Mouse (Mus musculus) left cerebral cortex, postnatal 36 days (tissue): ENCODE data around the gene Mid1. TPM values are rescaled to one million over a fixed set of nuclear protein-coding genes. Genes with fewer than 3 reads are reported as not detected.
"Not testable (repeated sequence)": the region's sequence is repeated elsewhere in the genome, so short reads cannot be mapped to it uniquely, and the experiment has no call there.

Source experiments
- DNase-seq, 2 experiments: peaks; one replicate each; pipeline ENCODE4 v3.0.0; 2021 to 2022; ENCODE audit warnings: low spot score in 2 of 2, mixed read lengths in 1 of 2
- intact Hi-C: fragments of 180-260 bp; cut with DNase I; formaldehyde crosslinking; loops from one replicate; pipeline ENCODE4 v1.15.1; 2025
- total RNA-seq, 2 experiments: library from RNA; stranded (reverse); gene quantifications; 2 replicates each; pipeline ENCODE4 v1.2.3; 2021

Gene Mid1
- total RNA-seq, 2 experiments from 2014 or later: 12.8 to 23.1 TPM

DNA sequence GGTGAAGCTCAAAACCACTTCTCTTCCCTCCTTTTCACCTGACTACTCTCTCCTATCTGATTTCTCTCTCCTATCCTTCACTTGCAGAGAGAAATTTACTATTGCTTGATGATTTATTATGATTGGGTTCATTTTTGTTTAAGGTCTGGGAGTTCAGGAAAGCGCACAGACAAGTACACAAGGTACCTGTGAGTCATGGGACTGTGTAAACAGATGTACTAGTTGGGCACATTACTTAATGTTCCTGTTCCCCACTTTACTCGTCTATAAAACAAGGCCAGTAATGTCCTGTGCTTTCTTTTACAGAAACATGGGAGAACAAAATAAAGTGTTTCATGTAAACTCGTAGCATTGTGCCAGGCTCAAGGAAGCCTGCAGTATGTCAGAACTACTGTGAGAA, 248.2 kb downstream of the Mid1 start:
- intact Hi-C loops: no loop called here
- DNase-seq: no peak

- intact Hi-C loops: no loop called here
- no peak for DNase-seq
Observed at GRCm38 (mm10) chrX:169937119-169937719, 252.2 kb downstream of the Mid1 start.

DNA sequence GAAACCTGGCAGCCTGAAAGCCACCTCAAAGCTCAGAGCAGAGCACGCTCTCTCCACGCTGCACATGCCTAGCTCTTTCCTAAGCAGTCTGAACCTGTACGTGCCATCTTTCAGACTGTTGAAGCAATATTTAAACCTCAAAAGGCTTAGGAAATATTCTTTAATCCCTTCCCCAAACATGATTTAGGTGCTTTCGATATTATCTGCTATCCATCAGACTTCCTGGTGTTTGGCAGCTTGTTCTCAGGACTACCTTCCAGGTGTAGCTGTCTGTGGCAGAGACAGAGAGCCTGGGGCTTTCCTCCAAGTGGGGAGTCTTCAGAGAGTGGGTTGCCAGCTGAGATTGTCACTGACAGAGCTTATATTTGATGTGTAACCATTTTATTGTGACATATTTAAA, 255.5 kb downstream of the Mid1 start:
- no peak for DNase-seq
- intact Hi-C loops: no loop called here

DNA sequence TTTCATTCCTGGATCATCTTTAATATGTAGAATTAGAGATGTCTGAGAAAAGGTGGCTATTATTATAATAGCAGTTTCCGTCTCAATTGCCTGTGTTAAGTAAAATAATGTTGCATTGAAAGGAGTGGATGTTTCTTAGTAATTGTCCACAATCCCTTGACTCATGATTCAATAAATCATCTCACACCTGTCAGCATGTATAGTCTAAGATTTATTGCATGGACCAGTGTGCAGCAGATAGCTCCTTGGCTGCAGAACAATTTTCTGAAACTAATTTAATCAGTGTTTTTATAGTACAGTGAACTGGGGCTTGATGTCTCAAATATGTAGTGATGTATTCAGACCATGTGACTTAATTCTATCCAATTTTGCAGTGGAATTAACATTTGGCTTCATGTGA, 265.6 kb downstream of the Mid1 start:
- intact Hi-C loops: no loop called here
- no peak for DNase-seq

- intact Hi-C loops: no loop called here
Observed at GRCm38 (mm10) chrX:169969337-169969736, 284.3 kb downstream of the Mid1 start.

DNA sequence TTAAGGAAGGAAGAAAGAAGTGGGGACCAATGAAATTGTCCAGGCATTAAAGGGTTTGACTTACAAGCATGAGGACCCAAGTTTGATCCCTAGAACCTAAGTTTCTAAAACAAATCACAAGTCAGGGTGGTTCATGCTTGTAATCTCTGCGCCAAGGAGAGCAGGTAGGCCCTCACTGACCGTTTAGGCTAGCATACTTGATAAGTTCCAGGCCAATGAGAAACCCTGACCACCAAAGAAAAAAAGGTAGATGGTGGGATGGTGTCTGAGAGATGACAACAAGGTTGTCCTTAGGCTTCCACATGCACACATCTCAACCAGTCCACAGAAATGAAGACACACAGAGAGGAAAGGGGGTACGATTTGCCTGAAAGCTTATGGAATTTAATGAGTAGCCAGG, 284.8 kb downstream of the Mid1 start:
- intact Hi-C loops, DNase-seq: not testable (repeated sequence)

More at GRCm38 (mm10) chrX:169969337-169969736, 284.3 kb downstream of the Mid1 start:
- no peak for DNase-seq

GRCm38 (mm10) chrX:169970546-169970945, 285.5 kb downstream of the Mid1 start:
- DNase-seq, intact Hi-C loops: not testable (repeated sequence)

GRCm38 (mm10) chrX:169971562-169971961, 286.6 kb downstream of the Mid1 start:
- DNase-seq, intact Hi-C loops: not testable (repeated sequence)

DNA sequence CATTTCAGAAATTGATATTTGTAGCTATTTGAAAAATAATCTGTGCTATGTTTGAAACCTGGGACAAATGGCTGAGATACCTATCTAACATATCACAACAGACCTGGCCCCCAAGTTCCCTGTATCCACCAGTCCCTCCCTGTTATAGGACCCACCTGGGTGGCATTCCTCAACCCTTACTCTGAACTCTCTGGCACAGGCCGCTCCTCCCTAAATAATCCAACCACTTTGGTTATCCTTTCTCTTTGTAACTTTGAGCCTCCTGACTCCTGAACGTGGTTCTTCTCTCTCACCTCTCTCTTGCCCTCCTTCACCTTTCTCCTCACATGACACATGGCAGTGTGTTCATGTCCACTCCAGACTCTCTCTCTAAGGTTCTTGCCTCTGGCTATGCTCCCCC, 287.1 kb downstream of the Mid1 start:
- DNase-seq, intact Hi-C loops: not testable (repeated sequence)

DNA sequence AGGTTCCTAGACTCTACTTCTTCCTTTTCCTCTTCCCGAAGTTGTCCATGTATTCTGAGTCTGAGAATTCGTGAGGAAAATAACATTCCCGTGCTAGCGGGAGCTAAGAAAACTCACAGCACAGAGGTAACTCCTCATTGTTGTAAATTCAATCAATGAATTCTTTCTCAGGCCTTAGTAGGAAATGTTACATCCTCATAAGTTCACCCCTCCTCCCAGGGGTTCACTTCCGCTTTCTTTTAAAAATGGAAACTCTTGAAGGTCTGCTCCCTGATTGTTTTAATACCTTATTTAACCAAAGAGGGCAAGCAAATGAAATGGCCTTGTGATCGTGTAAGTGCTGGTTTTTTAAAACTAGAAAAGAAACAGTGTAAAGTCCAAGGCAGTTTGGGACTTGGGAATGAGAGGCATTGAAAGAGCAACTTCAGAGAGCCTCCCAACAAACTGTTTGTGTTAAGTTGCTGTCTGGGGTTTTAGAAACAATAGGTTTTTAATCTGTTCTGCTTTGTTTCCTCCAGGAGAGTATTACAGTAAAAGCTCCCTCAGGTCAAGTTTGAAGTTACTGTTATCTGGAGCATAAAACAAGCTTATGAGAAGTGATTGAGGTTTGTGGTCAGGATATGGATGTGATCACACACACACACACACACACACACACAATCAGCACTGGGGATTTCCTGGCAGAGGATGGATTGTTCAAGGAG, 287.9 kb downstream of the Mid1 start:
- DNase-seq, intact Hi-C loops: not testable (repeated sequence)

GRCm38 (mm10) chrX:169973806-169974205, 288.8 kb downstream of the Mid1 start:
- intact Hi-C loops, DNase-seq: not testable (repeated sequence)

GRCm38 (mm10) chrX:169974456-169974855, 289.5 kb downstream of the Mid1 start:
- intact Hi-C loops, DNase-seq: not testable (repeated sequence)

- intact Hi-C loops: not testable (repeated sequence)
Observed at GRCm38 (mm10) chrX:169974974-169975373, 290.0 kb downstream of the Mid1 start.

DNA sequence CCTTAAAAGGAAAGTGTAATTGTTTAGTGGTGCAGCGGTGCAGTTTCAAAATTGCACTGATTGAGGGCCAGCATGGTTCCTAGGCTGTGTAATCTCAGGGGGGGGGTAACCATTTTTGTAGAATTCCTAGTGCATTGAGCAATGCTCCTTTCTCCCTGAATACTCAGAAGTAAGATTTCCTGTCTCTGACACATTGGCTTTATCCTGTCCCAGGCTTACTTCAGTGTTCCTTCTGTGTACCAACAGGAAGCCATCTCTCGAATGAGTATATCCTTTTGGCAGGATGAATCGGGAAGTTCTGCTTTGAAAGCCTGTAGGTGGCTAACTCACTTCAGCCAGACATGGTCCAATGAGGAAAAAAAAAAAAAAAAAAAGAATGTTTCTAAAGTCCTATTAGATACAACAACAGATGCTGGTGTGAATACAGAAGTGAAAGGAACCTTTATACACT, 290.7 kb downstream of the Mid1 start:
- DNase-seq, intact Hi-C loops: not testable (repeated sequence)

More at GRCm38 (mm10) chrX:169974974-169975373, 290.0 kb downstream of the Mid1 start:
- not testable (repeated sequence) for DNase-seq

DNA sequence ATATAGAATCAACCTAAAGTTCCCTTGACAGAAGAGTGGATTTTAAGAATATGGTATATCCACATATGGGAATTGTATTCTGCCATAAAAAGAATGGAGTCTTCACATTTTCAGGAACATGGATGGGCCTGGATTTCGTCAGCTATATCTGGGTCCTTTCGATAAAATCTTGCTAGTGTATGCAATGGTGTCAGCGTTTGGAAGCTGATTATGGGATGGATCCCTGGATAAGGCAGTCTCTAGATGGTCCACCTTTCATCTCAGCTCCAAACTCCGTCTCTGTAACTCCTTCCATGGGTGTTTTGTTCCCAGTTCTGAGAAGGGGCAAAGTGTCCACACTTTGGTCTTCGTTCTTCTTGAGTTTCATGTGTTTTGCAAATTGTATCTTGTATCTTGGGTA, 291.3 kb downstream of the Mid1 start:
- intact Hi-C loops, DNase-seq: not testable (repeated sequence)

DNA sequence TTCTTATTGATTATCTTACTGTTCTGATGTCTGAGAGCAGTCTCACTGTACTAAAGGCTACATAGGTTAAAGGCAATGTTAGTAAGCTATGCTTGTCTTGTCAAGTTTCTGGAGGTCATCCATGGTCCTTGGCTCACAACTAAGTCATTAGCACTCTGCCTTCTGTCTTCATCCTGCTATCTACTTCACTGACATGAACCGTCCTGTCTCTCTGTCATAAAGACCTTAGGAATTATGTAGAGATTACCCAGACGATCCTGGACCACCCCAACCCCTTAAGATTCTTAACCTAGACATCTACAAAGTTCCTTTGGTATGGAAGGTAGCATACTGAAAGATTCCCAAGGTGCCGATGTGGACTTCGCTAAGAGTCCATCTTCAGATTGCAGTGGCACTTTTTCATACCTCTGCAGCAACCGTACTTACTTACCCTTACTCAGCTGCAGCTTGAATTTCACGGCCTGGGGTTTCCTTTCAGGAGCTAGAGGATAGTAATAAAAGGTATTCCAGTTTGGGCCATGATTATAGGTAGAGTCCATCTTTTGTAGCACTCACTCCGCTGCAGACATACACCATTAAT, 292.9 kb downstream of the Mid1 start:
- DNase-seq, intact Hi-C loops: not testable (repeated sequence)

- intact Hi-C loops: not testable (repeated sequence)
Observed at GRCm38 (mm10) chrX:169978436-169979381, 293.7 kb downstream of the Mid1 start.

DNA sequence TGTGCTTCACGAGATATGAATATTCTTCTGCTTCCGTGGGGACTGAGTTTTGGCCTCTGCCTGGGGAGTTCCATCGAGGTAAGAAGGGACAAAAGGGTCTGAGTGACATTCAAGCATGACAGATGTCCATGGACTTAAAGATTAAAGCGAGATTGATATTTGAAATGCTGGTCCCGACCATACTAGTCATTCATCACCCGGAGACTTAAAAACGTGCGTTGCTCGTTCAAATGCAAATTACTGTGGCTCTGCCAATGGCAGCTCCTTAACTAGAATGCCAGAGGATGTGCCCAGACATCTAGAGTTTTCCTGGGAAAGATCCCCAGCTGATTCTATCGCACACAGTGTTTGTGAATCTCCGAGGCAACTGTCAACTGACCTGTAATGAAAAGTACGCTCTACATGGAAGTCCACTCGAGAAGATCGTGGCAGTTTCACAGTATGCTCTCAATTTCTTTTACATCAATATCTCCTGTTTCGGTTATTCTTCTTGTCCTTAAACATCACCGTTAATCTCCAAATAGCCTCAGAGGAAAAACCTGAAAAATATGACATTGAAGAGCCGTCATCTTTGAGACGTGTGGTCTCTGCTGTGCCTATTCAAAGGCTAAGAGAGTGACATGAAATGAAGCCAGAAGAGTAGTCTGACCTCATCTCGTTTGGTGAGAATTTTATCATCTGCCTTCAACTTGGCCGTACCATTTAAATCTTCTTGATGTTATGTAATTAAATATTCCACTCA, 294.6 kb downstream of the Mid1 start:
- intact Hi-C loops: loop anchor here (5.0 kb wide), 2 partner anchors 182 to 647 kb away; no protein-coding TSS in a partner anchor
- DNase-seq: peak in 1 of 2 experiments; percentile 61

More at GRCm38 (mm10) chrX:169978436-169979381, 293.7 kb downstream of the Mid1 start:
- peak in 1 of 2 experiments; percentile 73 for DNase-seq

GRCm38 (mm10) chrX:169980203-169980556, 295.2 kb downstream of the Mid1 start:
- intact Hi-C loops: loop anchor here (5.0 kb wide), 2 partner anchors 183 to 648 kb away; no protein-coding TSS in a partner anchor
- not testable (repeated sequence) for DNase-seq
